Mouse (Mus musculus) midbrain, embryonic 16.5 days (tissue): ENCODE results near the gene Cacna1c. TPM values are rescaled to one million over a fixed set of nuclear protein-coding genes. Genes with fewer than 3 reads are reported as not detected.

Experiments used
- ATAC-seq: fragments of 200-750 bp; cut with Nextera tagmentation; 2 replicates; pipeline ENCODE4 v1.8.0; 2017; ENCODE audit warnings: moderate TSS enrichment
- H3K27ac ChIP-seq: fragments of 300-500 bp; sonication (generic); 2 replicates; pipeline ENCODE4 v1.5.1; 2014; ENCODE audit warnings: mild to moderate bottlenecking, low read length, mixed read lengths
- H3K27me3 ChIP-seq: fragments of 300-500 bp; sonication (generic); 2 replicates; pipeline ENCODE4 v1.6.1; 2014; ENCODE audit warnings: low read depth, low read length, mixed read lengths; ENCODE audit not compliant: control insufficient read depth, insufficient read depth
- H3K36me3 ChIP-seq: fragments of 300-500 bp; sonication (generic); 2 replicates; pipeline ENCODE4 v1.6.1; 2014; ENCODE audit warnings: mild to moderate bottlenecking, low read length, moderate library complexity, mixed read lengths; ENCODE audit not compliant: control insufficient read depth, insufficient read depth
- H3K4me1 ChIP-seq: fragments of 300-500 bp; sonication (generic); 2 replicates; pipeline ENCODE4 v1.6.1; 2014; ENCODE audit warnings: mild to moderate bottlenecking, low read length, mixed read lengths; ENCODE audit not compliant: control insufficient read depth, insufficient read depth
- H3K4me2 ChIP-seq: fragments of 300-500 bp; sonication (generic); 2 replicates; pipeline ENCODE4 v1.6.1; 2014; ENCODE audit warnings: mild to moderate bottlenecking, low read length, mixed read lengths
- H3K4me3 ChIP-seq: fragments of 300-500 bp; sonication (generic); 2 replicates; pipeline ENCODE4 v1.5.1; 2014; ENCODE audit warnings: low read depth, mild to moderate bottlenecking, low read length, moderate library complexity, mixed read lengths
- H3K9ac ChIP-seq: fragments of 300-500 bp; sonication (generic); 2 replicates; pipeline ENCODE4 v1.6.1; 2014; ENCODE audit warnings: low read depth, low read length, mixed read lengths
- H3K9me3 ChIP-seq: fragments of 300-500 bp; sonication (generic); replicated peaks from 2 replicates; pipeline ENCODE4 v1.6.1; 2014; ENCODE audit warnings: mild to moderate bottlenecking, low read length, mixed read lengths; ENCODE audit not compliant: control insufficient read depth, poor library complexity, severe bottlenecking
- WGBS: fragments of 180-500 bp; shearing (Covaris S2); extraction: QIAGEN DNeasy Blood & Tissue Kit; methylation state at CpG from one replicate; pipeline ENCODE4 v1.1.7; 2014; 5-methylcytosine and 5-hydroxymethylcytosine counted together
- polyA plus RNA-seq: library from polyadenylated mRNA; unstranded; fragments of >200 nt; fragmentation: Nextera tagmentation; extraction: Ambion mirVana; gene quantifications from 2 replicates; pipeline ENCODE4 v1.2.1, GENCODE M21; 2015

Gene Cacna1c
- polyA plus RNA-seq, 1 experiment from 2014 or later: 8.1 TPM

- H3K9me3 ChIP-seq: no peaks in the 10 kb centered on the region
- no peak overlapping the region for H3K27ac ChIP-seq
- no peak for ATAC-seq
- no peak overlapping the region for H3K9ac ChIP-seq
- H3K27me3 ChIP-seq: no peaks in the 10 kb centered on the region
- 92% methylated on average over 9 of the region's 9 CpGs for WGBS
- H3K4me1 ChIP-seq: peaks cover 3% of the 10 kb centered on the region
- H3K4me2 ChIP-seq: no peak overlapping the region
- H3K36me3 ChIP-seq: 0 out of 2 replicates have a peak, but pooled peaks cover 5% of the 10 kb centered on the region
- no peak overlapping the region for H3K4me3 ChIP-seq
Measured at GRCm38 (mm10) chr6:119182211-119182610, 14.0 kb downstream of the Cacna1c start.

DNA sequence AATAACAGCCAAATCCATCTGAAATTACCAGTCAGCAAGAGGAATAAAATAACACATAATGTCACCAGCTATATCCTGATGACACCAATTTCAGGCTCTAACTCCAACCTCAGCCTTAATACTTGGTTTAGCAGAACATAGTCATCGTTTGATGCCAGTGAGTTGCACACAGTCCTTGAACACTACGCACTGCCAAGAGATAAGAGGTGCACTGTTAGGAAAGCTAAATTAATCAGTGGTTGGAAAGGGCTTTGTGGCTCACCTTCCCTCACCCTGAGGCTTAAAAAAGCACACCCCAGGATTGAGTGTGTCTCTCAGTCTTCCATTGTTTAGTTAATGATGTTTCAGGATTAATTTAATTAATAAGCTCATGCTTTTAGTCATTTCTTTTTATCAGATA, 16.0 kb downstream of the Cacna1c start:
- no peak overlapping the region for H3K4me2 ChIP-seq
- H3K27ac ChIP-seq: no peak overlapping the region
- H3K4me3 ChIP-seq: no peak overlapping the region
- no peaks in the 10 kb centered on the region for H3K9me3 ChIP-seq
- no peaks in the 10 kb centered on the region for H3K27me3 ChIP-seq
- ATAC-seq: no peak
- H3K36me3 ChIP-seq: 0 out of 2 replicates have a peak, but pooled peaks cover 5% of the 10 kb centered on the region
- H3K9ac ChIP-seq: no peak overlapping the region
- peaks cover 19% of the 10 kb centered on the region for H3K4me1 ChIP-seq
- 72% methylated on average over 2 of the region's 2 CpGs for WGBS

DNA sequence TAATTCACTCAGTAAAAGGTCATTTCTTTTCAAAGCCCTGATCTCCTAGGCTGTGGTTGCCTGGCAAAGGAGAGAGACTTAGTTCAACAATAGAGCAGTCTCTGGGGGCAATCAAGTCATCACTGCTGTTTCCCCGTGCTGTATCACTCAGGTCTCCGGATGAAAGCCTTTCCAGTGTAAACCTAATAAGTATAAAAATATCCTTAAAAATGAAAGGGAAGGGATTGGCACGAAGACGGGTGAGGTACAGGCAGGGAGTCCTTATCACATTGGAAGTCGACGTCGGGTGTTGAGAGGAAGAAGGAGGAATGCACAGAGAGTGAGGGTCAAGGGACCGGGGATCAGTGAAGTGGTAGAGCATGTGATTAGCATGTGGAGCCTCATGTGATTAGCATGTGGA, 19.1 kb downstream of the Cacna1c start:
- Histone ChIP-seq H3K9me3 (no peaks in the 10 kb centered on the region), H3K4me1 (peaks cover 24% of the 10 kb centered on the region), H3K4me2 (peak overlapping the region; percentile 28; the same call in 1 of the 2 replicates), H3K27ac (no peak overlapping the region), H3K27me3 (no peaks in the 10 kb centered on the region), H3K9ac (0 out of 2 replicates have a peak overlapping the region, but pooled peaks have one; percentile 41), H3K36me3 (no peaks in the 10 kb centered on the region), H3K4me3 (no peak overlapping the region)
- WGBS: 47% methylated on average over 8 of the region's 8 CpGs
- ATAC-seq: no peak

GRCm38 (mm10) chr6:119176103-119176502, 20.1 kb downstream of the Cacna1c start:
- H3K27ac ChIP-seq: no peak overlapping the region
- ATAC-seq: no peak
- peak overlapping the region; percentile 74 for H3K4me2 ChIP-seq
- no peak overlapping the region for H3K9ac ChIP-seq
- WGBS: 66% methylated on average over 7 of the region's 7 CpGs
- H3K4me3 ChIP-seq: peak overlapping the region; percentile 88
- H3K36me3 ChIP-seq: no peaks in the 10 kb centered on the region
- no peaks in the 10 kb centered on the region for H3K9me3 ChIP-seq
- H3K27me3 ChIP-seq: no peaks in the 10 kb centered on the region
- H3K4me1 ChIP-seq: peaks cover 24% of the 10 kb centered on the region

DNA sequence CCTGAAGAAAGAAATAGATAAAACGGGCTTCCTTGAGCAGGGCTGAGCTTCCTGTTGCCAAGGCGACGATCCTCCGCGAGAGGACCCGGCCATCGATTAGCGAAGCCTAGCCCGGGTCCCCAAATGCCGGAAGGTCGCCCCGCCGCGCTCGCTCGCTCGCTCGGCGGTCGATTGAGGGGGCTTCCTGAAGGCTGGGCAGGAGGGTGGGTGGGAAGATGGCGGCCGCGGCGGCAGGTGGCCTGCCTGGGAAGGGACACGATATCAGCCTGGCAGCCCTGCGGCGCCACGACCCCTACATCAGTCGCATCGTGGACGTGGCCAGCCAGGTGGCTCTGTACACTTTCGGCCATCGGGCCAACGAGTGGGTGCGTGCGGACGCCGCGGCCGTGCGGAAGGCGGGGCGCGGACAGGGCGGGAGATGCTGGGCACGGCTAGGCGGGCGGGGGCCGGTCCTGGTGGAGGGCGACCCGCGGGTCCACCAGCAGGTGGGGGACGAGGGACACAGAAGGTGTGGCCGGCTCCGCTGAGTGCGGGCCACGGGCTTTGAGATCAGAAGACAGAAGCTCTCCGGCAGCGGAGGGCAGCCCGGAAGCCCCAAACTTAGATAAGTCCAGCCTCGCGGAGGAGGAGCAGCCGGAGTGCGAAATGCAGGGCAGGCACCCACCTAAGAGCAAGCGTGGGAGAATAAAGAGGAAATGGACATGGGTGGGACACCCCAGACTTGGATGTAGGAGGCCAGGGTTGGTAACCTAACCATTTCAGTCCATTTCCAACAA, 21.0 kb downstream of the Cacna1c start, which contains the start of gene Dcp1b:
Gene Dcp1b (plus strand): TSS at position 176 of the 776 bp plus-strand sequence.
- Histone ChIP-seq H3K9ac (peak within 1 kb of the TSS; percentile 85), H3K36me3 (no peaks in the 10 kb centered on the region), H3K4me2 (peak within 1 kb of the TSS; percentile 74), H3K27ac (peak within 1 kb of the TSS; percentile 94), H3K4me1 (peaks cover 24% of the 10 kb centered on the region), H3K4me3 (peak within 1 kb of the TSS; percentile 88), H3K27me3 (no peaks in the 10 kb centered on the region), H3K9me3 (no peaks in the 10 kb centered on the region)
- WGBS: under 1% methylated on average over 62 of the region's 65 CpGs
- peak; percentile 95 for ATAC-seq

GRCm38 (mm10) chr6:119174307-119175074, 21.7 kb downstream of the Cacna1c start:
- peak overlapping the region; percentile 55 for H3K4me2 ChIP-seq
- H3K36me3 ChIP-seq: no peaks in the 10 kb centered on the region
- peak overlapping the region; percentile 94 for H3K27ac ChIP-seq
- ATAC-seq: peak; percentile 61; the same call in 1 of the 2 replicates
- no peaks in the 10 kb centered on the region for H3K27me3 ChIP-seq
- WGBS: 58% methylated on average over 12 of the region's 12 CpGs
- peak overlapping the region; percentile 88 for H3K4me3 ChIP-seq
- H3K9me3 ChIP-seq: no peaks in the 10 kb centered on the region
- 0 out of 2 replicates have a peak overlapping the region, but pooled peaks have one; percentile 8 for H3K9ac ChIP-seq
- peaks cover 24% of the 10 kb centered on the region for H3K4me1 ChIP-seq

- Histone ChIP-seq H3K4me1 (no peaks in the 10 kb centered on the region), H3K27ac (no peak overlapping the region), H3K27me3 (no peaks in the 10 kb centered on the region), H3K4me2 (no peak overlapping the region), H3K4me3 (no peak overlapping the region), H3K36me3 (no peaks in the 10 kb centered on the region), H3K9ac (no peak overlapping the region), H3K9me3 (no peaks in the 10 kb centered on the region)
- ATAC-seq: no peak
Measured at GRCm38 (mm10) chr6:119165677-119166076, 30.5 kb downstream of the Cacna1c start.

GRCm38 (mm10) chr6:119145109-119145508, 51.1 kb downstream of the Cacna1c start:
- H3K4me1 ChIP-seq: no peaks in the 10 kb centered on the region
- H3K36me3 ChIP-seq: no peaks in the 10 kb centered on the region
- no peaks in the 10 kb centered on the region for H3K9me3 ChIP-seq
- ATAC-seq: no peak
- H3K4me2 ChIP-seq: no peak overlapping the region
- H3K9ac ChIP-seq: no peak overlapping the region
- no peak overlapping the region for H3K27ac ChIP-seq
- no peak overlapping the region for H3K4me3 ChIP-seq
- 78% methylated on average over 4 of the region's 4 CpGs for WGBS
- H3K27me3 ChIP-seq: no peaks in the 10 kb centered on the region

GRCm38 (mm10) chr6:119139561-119139960, 56.7 kb downstream of the Cacna1c start:
- no peaks in the 10 kb centered on the region for H3K9me3 ChIP-seq
- 86% methylated on average over 7 of the region's 7 CpGs for WGBS

More at GRCm38 (mm10) chr6:119139561-119139960, 56.7 kb downstream of the Cacna1c start:
- Histone ChIP-seq H3K4me3 (no peak overlapping the region), H3K9ac (no peak overlapping the region), H3K4me2 (no peak overlapping the region), H3K27ac (no peak overlapping the region), H3K4me1 (no peaks in the 10 kb centered on the region), H3K36me3 (no peaks in the 10 kb centered on the region), H3K27me3 (no peaks in the 10 kb centered on the region)
- ATAC-seq: no peak
